Mouse (Mus musculus): ENCODE data around the gene Tacr3.

Gene Tacr3

GRCm38 (mm10) chr3:134828875-134829530 is at the start of gene Tacr3:
Tacr3 (plus strand) TSS chr3:134829007.
- DNase-seq (ENCODE audit: low spot score in 2 of 2) = no peak

GRCm38 (mm10) chr3:134828492-134828874 is 324 bp upstream of the Tacr3 start:
- DNase-seq (ENCODE audit: low spot score in 2 of 2) = no peak

- DNase-seq (ENCODE audit: low spot score in 2 of 2) = no peak
Observed at GRCm38 (mm10) chr3:134829531-134829921, 719 bp downstream of the Tacr3 start.

- no peak for DNase-seq (ENCODE audit: low spot score in 2 of 2)
Observed at GRCm38 (mm10) chr3:134851342-134851741, 22.5 kb downstream of the Tacr3 start.

GRCm38 (mm10) chr3:134877701-134878100 is 48.9 kb downstream of the Tacr3 start:
- DNase-seq (ENCODE audit: low spot score in 2 of 2) = no peak

- no peak for DNase-seq (ENCODE audit: low spot score in 2 of 2)
Observed at GRCm38 (mm10) chr3:134895831-134896230, 67.0 kb downstream of the Tacr3 start.

- no peak for DNase-seq (ENCODE audit: low spot score in 2 of 2)
Observed at GRCm38 (mm10) chr3:134908890-134909289, 80.1 kb downstream of the Tacr3 start.

- no peak for DNase-seq (ENCODE audit: low spot score in 2 of 2)
Observed at GRCm38 (mm10) chr3:134934703-134935102, 105.9 kb downstream of the Tacr3 start.

GRCm38 (mm10) chr3:134935461-134935860 is 106.7 kb downstream of the Tacr3 start:
- no peak for DNase-seq (ENCODE audit: low spot score in 2 of 2)

- no peak for DNase-seq (ENCODE audit: low spot score in 2 of 2)
Observed at GRCm38 (mm10) chr3:134963461-134963860, 134.7 kb downstream of the Tacr3 start.

- DNase-seq (ENCODE audit: low spot score in 2 of 2) = no peak
Observed at GRCm38 (mm10) chr3:134978902-134979301, 150.1 kb downstream of the Tacr3 start.

- DNase-seq (ENCODE audit: low spot score in 2 of 2) = no peak
Observed at GRCm38 (mm10) chr3:134980140-134980539, 151.3 kb downstream of the Tacr3 start.

Data from left cerebral cortex, adult 9 months (tissue).